ENCODE assay signal across 21 mouse cellular contexts in genomic region chr6:122612426-122612825, GRCm38 (mm10). TPM values are rescaled to one million over a fixed set of nuclear protein-coding genes. Genes with fewer than 3 reads are reported as not detected.
DNase-seq lines count a peak whose midpoint lies in the region.
"Had no signal": no experiment of that assay in that cellular context is flagged by ENCODE, and none has a peak within 500 bp of the region (broad histone marks: within the 10 kb centered on the region; RNA-seq: fewer than 3 reads in every experiment).

No protein-coding gene starts in this region.

- DNase-seq in c-Kit-positive CD71-positive TER-119-negative erythroid progenitor cells, embryonic 14.5 days (ENCODE audit: low read depth), result peak; percentile 55
- DNase-seq in c-Kit-positive CD71-positive TER-119-positive erythroid progenitor cells, embryonic 14.5 days (ENCODE audit: low spot score), result peak; percentile 58
- DNase-seq in heart, postnatal 25 days (ENCODE audit: low spot score), result no peak
- no peak for DNase-seq in thymus, postnatal 4 days
- DNase-seq: adrenal gland, adult 2 months; adrenal gland, adult 8-10 months; adrenal gland, postnatal 10 days; adrenal gland, postnatal 14 days; adrenal gland, postnatal 25 days; adrenal gland, postnatal 36 days; B cell, adult 2 months; cerebellum, adult 11 months; cerebellum, adult 11-12 months; cerebellum, adult 18-20 months; cerebellum, adult 2 months; cerebellum, adult 8-10 months had no signal

- intact Hi-C loops in heart, postnatal 25 days (cut with DNase I), result no loop called here

RNA-seq across cellular contexts. Expression of gene Gdf3, which starts 2.5 kb away (rescaled TPM):
- total RNA-seq in heart, postnatal 25 days (2021), result not detected
- total RNA-seq: adrenal gland, adult 18-20 months; adrenal gland, adult 2 months; adrenal gland, postnatal 10 days; adrenal gland, postnatal 14 days; adrenal gland, postnatal 25 days; adrenal gland, postnatal 36 days; adrenal gland, postnatal 4 days; CH12.LX had no signal

RNA-seq across cellular contexts. Expression of gene Apobec1, which starts 10.2 kb away (rescaled TPM):
- 1 to 10 TPM; 3.5 to 5.2 TPM for total RNA-seq in heart, postnatal 25 days (2021)

RNA-seq across cellular contexts. Expression of gene Dppa3, which starts 13.8 kb away (rescaled TPM):
- not detected for total RNA-seq in heart, postnatal 25 days (2021)
- total RNA-seq: adrenal gland, adult 18-20 months; adrenal gland, adult 2 months; adrenal gland, adult 8-10 months; adrenal gland, postnatal 10 days; adrenal gland, postnatal 14 days; adrenal gland, postnatal 25 days; adrenal gland, postnatal 36 days; adrenal gland, postnatal 4 days; CH12.LX; G1E; MEL had no signal

RNA-seq across cellular contexts. Expression of gene Aicda, which starts 58.8 kb away (rescaled TPM):
- not detected for total RNA-seq in heart, postnatal 25 days (2021)
- total RNA-seq: adrenal gland, adult 18-20 months; adrenal gland, adult 2 months; adrenal gland, adult 8-10 months; adrenal gland, postnatal 10 days; adrenal gland, postnatal 14 days; adrenal gland, postnatal 25 days; adrenal gland, postnatal 36 days; adrenal gland, postnatal 4 days; G1E; MEL had no signal

Comparison
In these comparisons a context has a peak if more than half of its experiments do, and no peak if none do; other contexts are left out.
1. DNase-seq: peak in c-Kit-positive CD71-positive TER-119-negative erythroid progenitor cells, embryonic 14.5 days (single experiment) and c-Kit-positive CD71-positive TER-119-positive erythroid progenitor cells, embryonic 14.5 days (single experiment); none in heart, postnatal 25 days (single experiment) and thymus, postnatal 4 days (single experiment).